Mouse (Mus musculus): ENCODE measurements around the gene Cxcl5.

DNA sequence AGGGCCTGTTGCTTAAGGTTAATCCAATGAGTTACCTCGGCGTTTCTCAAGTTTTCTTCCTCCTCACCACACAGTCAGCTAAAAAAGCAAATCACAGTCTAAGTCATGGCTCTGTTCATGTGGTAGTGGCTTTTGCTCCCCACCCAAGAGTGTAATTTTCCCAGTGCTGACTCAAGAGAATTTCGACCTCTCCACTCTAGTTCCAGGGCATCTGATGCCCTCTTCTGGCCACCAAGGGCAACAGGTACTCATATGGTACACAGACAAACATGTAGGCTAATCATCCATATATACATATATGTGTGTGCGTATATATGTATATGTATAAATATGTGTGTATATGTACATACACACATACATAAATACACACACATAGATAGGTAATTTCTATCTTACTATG, 29.0 kb downstream of the Cxcl5 start:
- TF ChIP-seq TAL1 (IDR thresholded peaks at IDR 0.05; ENCODE audit: low read length): no peak
- TF ChIP-seq GATA1 (IDR thresholded peaks at IDR 0.05; ENCODE audit: low read length): no peak
